Mouse (Mus musculus) intestine, embryonic 14.5 days (tissue): ENCODE measurements around the gene Bahcc1. TPM values are rescaled to one million over a fixed set of nuclear protein-coding genes. Genes with fewer than 3 reads are reported as not detected.

Experiments
- ATAC-seq: fragments of 200-750 bp; cut with Nextera tagmentation; replicated peaks from 2 replicates; pipeline ENCODE4 v1.8.0; 2017; ENCODE audit warnings: low read depth, moderate number of reproducible peaks, moderate TSS enrichment, moderate library complexity; ENCODE audit not compliant: low FRiP score, low TSS enrichment
- DNase-seq: peaks from one replicate; pipeline ENCODE4 v3.0.0-alpha.2; 2018; ENCODE audit warnings: low spot score
- H3K27ac ChIP-seq: fragments of 300-500 bp; sonication (generic); 2 replicates; pipeline ENCODE4 v1.5.1; 2014; ENCODE audit warnings: low read depth, mild to moderate bottlenecking, control low read depth
- H3K27me3 ChIP-seq: fragments of 300-500 bp; sonication (generic); replicated peaks from 2 replicates; pipeline ENCODE4 v1.6.1; 2014; ENCODE audit warnings: low read length, control low read depth; ENCODE audit not compliant: control insufficient read depth, insufficient read depth
- H3K36me3 ChIP-seq: fragments of 300-500 bp; sonication (generic); 2 replicates; pipeline ENCODE4 v1.6.1; 2014; ENCODE audit warnings: low read length, control low read depth; ENCODE audit not compliant: control insufficient read depth, insufficient read depth
- H3K4me1 ChIP-seq: fragments of 300-500 bp; sonication (generic); replicated peaks from 2 replicates; pipeline ENCODE4 v1.6.1; 2014; ENCODE audit warnings: low read length, control low read depth, mixed read lengths; ENCODE audit not compliant: control insufficient read depth, insufficient read depth
- H3K4me2 ChIP-seq: fragments of 300-500 bp; sonication (generic); 2 replicates; pipeline ENCODE4 v1.6.1; 2014; ENCODE audit warnings: low read length
- H3K4me3 ChIP-seq: fragments of 300-500 bp; sonication (generic); 2 replicates; pipeline ENCODE4 v1.5.1; 2014; ENCODE audit warnings: low read depth, low read length, control low read depth, mixed read lengths
- H3K9ac ChIP-seq: fragments of 300-500 bp; sonication (generic); 2 replicates; pipeline ENCODE4 v1.6.1; 2014; ENCODE audit warnings: mild to moderate bottlenecking, low read length
- H3K9me3 ChIP-seq: fragments of 300-500 bp; sonication (generic); 2 replicates; pipeline ENCODE4 v1.6.1; 2016; ENCODE audit warnings: low read length, control low read depth; ENCODE audit not compliant: control insufficient read depth
- WGBS: fragments of 180-500 bp; shearing (Covaris S2); extraction: QIAGEN DNeasy Blood & Tissue Kit; methylation state at CpG from one replicate; pipeline ENCODE4 v1.1.7; 2014; 5-methylcytosine and 5-hydroxymethylcytosine counted together
- polyA plus RNA-seq: library from polyadenylated mRNA; unstranded; fragments of >200 nt; fragmentation: Nextera tagmentation; extraction: Ambion mirVana; gene quantifications from 2 replicates; pipeline ENCODE4 v1.2.1, GENCODE M21; 2014

Bahcc1 gene
- polyA plus RNA-seq, 1 experiment from 2014 or later = 12.7 TPM

DNA sequence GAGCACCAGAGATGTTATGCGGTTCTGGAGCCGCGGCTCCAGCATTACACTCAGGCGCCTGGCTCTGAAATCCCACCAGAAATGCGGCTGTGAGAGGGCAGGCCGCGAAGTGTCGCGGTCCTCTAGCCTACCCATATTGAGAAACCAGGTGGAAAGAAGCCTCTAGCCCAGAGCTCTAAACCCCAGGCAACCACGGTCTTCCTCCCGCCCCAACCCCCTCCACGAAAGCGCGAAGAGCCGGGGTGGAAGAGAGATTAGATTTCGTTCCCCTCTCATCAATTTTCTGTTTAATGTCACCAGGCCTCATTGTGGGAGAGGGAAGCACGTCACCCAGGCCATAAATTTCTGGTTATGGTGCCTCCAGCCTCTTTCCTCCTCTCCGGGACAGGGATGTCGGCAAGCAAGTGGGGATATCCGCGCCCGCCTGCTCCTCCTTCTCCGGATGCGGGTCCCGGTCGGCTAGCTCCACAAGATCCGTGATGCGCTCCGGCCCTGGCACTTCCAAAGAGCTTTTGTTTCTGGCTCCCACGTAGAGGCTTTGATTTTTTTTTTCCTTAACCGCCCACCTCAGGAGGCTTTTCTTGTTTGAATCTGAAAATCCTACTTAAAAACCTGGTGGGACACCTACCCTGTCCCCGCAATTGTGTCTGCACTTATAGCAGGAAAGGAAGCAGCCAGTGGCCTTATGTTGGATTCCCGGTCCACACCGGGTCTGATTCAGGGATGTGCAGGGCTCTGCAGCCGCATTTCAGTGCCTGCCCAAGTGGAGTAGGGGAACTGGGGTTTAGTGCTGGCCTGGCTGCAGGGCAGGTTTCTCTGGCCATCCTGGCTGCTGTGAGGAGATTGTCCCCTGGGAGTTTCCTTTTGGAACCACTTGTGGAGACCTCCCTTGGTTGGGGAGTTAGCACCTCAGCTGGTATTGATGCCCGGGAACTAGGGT is 7.2 kb upstream of the Bahcc1 start:
- DNase-seq (peak; percentile 74), ATAC-seq (no peak)
- 13% methylated on average over 36 of the region's 36 CpGs for WGBS
- Histone ChIP-seq H3K4me1 (peaks cover 72% of the 10 kb centered on the region), H3K36me3 (no peaks in the 10 kb centered on the region), H3K9ac (peak overlapping the region; percentile 35), H3K4me2 (peak overlapping the region; percentile 49), H3K9me3 (no peaks in the 10 kb centered on the region), H3K27me3 (no peaks in the 10 kb centered on the region), H3K4me3 (peak overlapping the region; percentile 20), H3K27ac (peak overlapping the region; percentile 52; the same call in 1 of the 2 replicates)

DNA sequence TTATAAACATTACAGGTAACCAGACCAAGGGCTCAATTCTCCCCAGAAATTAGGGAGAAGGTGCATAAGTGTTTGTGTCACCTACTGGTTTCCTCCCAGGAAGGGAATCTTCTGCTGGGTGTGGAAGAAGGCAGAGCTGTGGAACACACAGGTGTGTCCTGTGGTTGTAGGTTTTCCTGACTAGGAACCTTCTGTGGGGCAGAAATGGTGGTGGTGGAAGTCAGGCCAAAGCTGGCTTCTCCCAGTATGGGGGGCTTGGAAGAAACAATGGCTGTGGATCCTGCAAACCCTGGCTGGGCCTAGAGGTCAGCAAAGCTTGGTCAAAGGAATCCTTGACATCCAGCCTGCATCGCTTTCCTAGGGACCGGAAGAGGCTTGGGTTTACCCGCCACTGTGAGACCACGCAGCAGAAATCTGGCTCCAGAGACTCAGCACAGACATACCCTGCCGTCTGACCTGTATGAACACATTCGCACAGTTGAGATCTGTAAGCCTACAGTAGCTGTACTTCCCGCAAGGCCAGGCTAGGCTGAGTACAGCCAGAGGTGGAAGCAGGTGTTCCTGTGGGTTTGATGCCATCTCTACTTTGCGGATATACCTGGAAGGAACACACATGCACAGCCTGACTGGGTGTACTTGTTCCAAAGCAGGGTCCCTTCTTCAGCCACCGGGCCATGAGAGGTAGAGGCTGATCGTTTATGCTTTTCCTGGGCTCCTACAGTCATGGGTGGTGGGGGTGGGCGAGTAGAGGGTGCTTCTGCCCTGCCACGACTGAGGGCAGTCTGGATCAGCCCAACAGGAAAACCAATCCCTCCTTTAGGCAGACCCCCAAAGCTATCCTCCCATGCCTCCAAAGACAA is 6.1 kb upstream of the Bahcc1 start:
- peak overlapping the region; percentile 99; the same call in 1 of the 2 replicates for H3K4me2 ChIP-seq

DNA sequence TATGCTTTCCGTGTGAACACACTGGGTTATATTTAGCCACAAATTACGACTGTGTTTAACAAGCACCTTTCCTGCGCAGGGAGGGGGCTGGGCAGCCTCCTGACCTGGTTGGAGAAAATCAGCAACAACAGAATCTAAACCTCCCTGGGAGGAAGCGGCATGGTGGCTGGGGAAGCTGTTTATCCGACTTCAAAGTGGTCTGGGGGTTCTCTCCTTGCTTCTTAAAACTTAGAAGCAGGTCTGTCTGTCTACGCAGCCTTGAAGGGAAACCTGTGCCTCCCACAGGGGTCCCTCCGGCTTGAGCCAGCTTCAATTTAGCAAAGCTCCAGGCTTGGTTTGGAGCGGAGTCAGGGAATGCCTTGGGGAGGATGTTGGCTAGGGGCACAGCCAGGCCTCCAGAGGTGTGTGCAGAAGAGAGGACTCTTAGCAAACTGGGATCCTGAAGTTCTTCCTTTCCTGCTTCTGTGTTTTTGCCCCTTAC is 5.1 kb upstream of the Bahcc1 start:
- Histone ChIP-seq H3K36me3 (no peaks in the 10 kb centered on the region), H3K9me3 (no peaks in the 10 kb centered on the region)

More for the DNA sequence above, 6.1 kb upstream of the Bahcc1 start:
- peak overlapping the region; percentile 10; the same call in 1 of the 2 replicates for H3K9ac ChIP-seq
- no peaks in the 10 kb centered on the region for H3K36me3 ChIP-seq
- H3K9me3 ChIP-seq = no peaks in the 10 kb centered on the region
- peaks cover 62% of the 10 kb centered on the region for H3K4me1 ChIP-seq
- H3K27me3 ChIP-seq = no peaks in the 10 kb centered on the region
- H3K27ac ChIP-seq = peak overlapping the region; percentile 93
- WGBS = 66% methylated on average over 12 of the region's 12 CpGs
- no peak overlapping the region for H3K4me3 ChIP-seq
- no peak for ATAC-seq
- DNase-seq = peak; percentile 57

GRCm38 (mm10) chr11:120228116-120228890 is 4.4 kb upstream of the Bahcc1 start:
- H3K36me3 ChIP-seq = no peaks in the 10 kb centered on the region
- no peak overlapping the region for H3K4me3 ChIP-seq
- DNase-seq (peak; percentile 71), ATAC-seq (no peak)
- 34% methylated on average over 9 of the region's 9 CpGs for WGBS
- peak overlapping the region; percentile 93 for H3K27ac ChIP-seq
- peak overlapping the region; percentile 99 for H3K4me2 ChIP-seq
- H3K9ac ChIP-seq = 0 out of 2 replicates have a peak overlapping the region, but pooled peaks have one; percentile 29
- no peaks in the 10 kb centered on the region for H3K27me3 ChIP-seq
- H3K4me1 ChIP-seq = peaks cover 69% of the 10 kb centered on the region
- H3K9me3 ChIP-seq = no peaks in the 10 kb centered on the region

More for the DNA sequence above, 5.1 kb upstream of the Bahcc1 start:
- H3K9ac ChIP-seq = 0 out of 2 replicates have a peak overlapping the region, but pooled peaks have one; percentile 1
- H3K4me2 ChIP-seq = peak overlapping the region; percentile 99
- H3K27me3 ChIP-seq = no peaks in the 10 kb centered on the region
- ATAC-seq (no peak), DNase-seq (peak; percentile 65)
- H3K27ac ChIP-seq = peak overlapping the region; percentile 93
- peaks cover 69% of the 10 kb centered on the region for H3K4me1 ChIP-seq
- WGBS = 18% methylated on average over 8 of the region's 8 CpGs
- no peak overlapping the region for H3K4me3 ChIP-seq

DNA sequence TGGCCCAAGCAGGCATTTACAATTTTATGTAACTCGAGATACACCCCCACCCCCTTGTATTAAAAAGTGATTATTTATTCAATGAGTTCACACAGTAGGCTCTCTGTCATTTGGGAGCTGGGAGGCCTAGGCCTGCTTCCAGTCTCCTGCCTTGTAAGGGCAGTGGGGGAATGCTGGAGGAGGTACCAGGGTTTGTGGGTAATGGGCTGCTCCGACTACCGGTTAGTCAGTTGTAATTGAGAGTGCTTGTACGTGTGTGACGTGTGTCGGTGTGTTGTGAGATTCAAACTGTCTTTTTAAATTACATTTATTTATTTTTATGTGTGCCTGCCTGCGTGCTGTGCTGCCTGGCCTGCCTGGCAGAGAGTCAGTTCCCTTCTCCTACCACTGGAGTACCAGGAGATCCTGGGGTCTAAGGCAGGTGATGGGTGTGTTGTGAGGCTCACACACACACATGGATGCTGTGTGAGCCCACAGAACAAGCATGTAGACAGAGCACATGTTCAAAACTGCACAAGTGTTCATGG is 3.8 kb upstream of the Bahcc1 start:
- DNase-seq (peak; percentile 65), ATAC-seq (no peak)
- Histone ChIP-seq H3K27me3 (no peaks in the 10 kb centered on the region), H3K27ac (peak overlapping the region; percentile 93), H3K9me3 (no peaks in the 10 kb centered on the region), H3K36me3 (no peaks in the 10 kb centered on the region), H3K4me2 (peak overlapping the region; percentile 99), H3K4me1 (peaks cover 66% of the 10 kb centered on the region), H3K9ac (0 out of 2 replicates have a peak overlapping the region, but pooled peaks have one; percentile 29), H3K4me3 (peak overlapping the region; percentile 58)
- 34% methylated on average over 7 of the region's 7 CpGs for WGBS

- ATAC-seq = no peak
- Histone ChIP-seq H3K4me3 (peak overlapping the region; percentile 58), H3K27ac (peak overlapping the region; percentile 93), H3K27me3 (no peaks in the 10 kb centered on the region), H3K9ac (peak overlapping the region; percentile 99), H3K4me1 (peaks cover 54% of the 10 kb centered on the region), H3K9me3 (no peaks in the 10 kb centered on the region), H3K36me3 (no peaks in the 10 kb centered on the region), H3K4me2 (peak overlapping the region; percentile 99)
- DNase-seq = peak; percentile 84
- 2% methylated on average over 42 of the region's 42 CpGs for WGBS
Measured at GRCm38 (mm10) chr11:120229861-120230751, 2.6 kb upstream of the Bahcc1 start.

DNA sequence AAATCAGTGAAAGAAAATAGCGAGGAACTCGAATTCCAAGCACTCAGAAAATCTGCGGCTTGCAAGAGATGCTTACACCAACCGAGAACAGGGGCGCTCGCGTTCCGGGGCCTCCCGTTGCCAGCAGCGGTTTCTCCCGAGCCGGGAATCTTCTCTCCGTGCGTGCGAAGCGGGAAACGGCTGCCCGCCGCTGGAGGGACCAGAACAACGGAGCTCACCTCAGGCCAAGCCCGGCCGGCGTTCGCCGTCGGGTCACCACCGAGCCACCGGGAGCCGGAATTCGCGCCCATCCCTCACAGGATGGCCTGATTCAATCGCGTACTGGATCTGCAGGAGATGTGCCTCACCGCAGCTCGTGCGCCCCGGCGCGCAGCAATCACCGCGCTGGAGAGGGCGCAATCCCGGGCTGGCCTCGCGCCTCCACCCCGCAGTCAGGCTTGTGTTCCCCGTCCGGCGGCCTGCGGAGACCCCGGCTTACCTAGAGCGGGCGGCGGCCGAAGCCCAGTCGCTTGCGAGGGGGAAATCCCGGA is 1.8 kb upstream of the Bahcc1 start:
- ATAC-seq (no peak), DNase-seq (peak; percentile 81)
- peak overlapping the region; percentile 93 for H3K27ac ChIP-seq
- H3K4me3 ChIP-seq = peak overlapping the region; percentile 58
- H3K4me1 ChIP-seq = peaks cover 46% of the 10 kb centered on the region
- peak overlapping the region; percentile 99 for H3K9ac ChIP-seq
- no peaks in the 10 kb centered on the region for H3K36me3 ChIP-seq
- WGBS = 0% methylated on average over 55 of the region's 58 CpGs
- H3K4me2 ChIP-seq = peak overlapping the region; percentile 99
- H3K27me3 ChIP-seq = no peaks in the 10 kb centered on the region
- H3K9me3 ChIP-seq = no peaks in the 10 kb centered on the region
